Mouse (Mus musculus): Measurements from ENCODE around the gene Tmigd3. TPM values are rescaled to one million over a fixed set of nuclear protein-coding genes. Genes with fewer than 3 reads are reported as not detected.
"Not testable (repeated sequence)": the region's sequence is repeated elsewhere in the genome, so short reads cannot be mapped to it uniquely, and the experiment has no call there.

Tmigd3 gene
- polyA plus RNA-seq, 1 experiment from 2014 or later = 0.25 TPM

DNA sequence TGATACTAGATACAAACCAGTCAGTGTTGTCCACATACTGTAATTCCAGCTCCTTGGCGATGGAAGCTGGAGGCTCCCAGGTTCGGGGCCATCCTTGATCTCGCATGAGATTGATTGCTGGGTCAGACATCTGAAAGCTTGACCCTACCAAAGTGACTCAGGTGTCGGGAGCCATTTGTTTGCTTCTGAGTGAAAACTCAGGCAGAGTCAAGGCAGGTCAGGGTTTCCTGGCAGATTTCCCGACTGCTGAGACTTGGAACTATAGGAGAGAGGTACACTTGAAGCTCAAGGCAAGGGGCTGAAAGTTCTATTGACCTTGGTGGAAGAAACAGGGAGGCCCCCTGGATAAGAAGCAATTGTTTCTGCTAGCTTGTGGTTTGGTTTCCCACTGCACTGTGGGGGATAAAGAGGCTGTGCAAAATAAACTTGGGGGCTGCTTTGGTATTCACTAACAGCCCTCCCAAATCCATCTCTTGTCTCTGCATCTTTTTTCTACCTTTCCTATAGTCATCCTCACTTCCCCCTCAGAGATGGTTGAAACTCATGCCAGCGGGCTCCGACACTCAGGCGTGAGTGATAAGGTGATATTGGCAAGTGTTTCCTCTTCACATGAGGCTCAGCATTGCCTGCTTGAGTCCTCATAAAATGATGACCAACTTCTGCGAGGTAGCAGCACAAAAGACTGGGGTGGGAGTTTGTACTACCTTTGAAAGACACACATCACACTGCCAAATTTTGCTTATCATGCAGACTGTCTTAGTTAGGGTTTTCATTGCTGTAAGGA lies 41.6 kb downstream of the Tmigd3 start:
- Histone ChIP-seq H3K4me2 (ENCODE audit: low read depth, severe bottlenecking) (no peak overlapping the region), H3K27ac (replicated peaks; ENCODE audit: low read depth, low read length) (no peak overlapping the region), H3K27me3 (ENCODE audit: control insufficient read depth, insufficient read depth, low read length) (no peaks in the 10 kb centered on the region), H3K4me1 (ENCODE audit: control insufficient read depth, insufficient read depth, low read length) (no peaks in the 10 kb centered on the region), H3K9me3 (ENCODE audit: control insufficient read depth, low read length) (no peaks in the 10 kb centered on the region), H3K9ac (ENCODE audit: low read length) (no peak overlapping the region), H3K36me3 (ENCODE audit: control insufficient read depth, insufficient read depth, low read length) (no peaks in the 10 kb centered on the region), H3K4me3 (ENCODE audit: low read depth, low read length) (no peak overlapping the region)
- 70% methylated on average over 9 of the region's 9 CpGs for WGBS
- ATAC-seq (ENCODE audit: insufficient number of reproducible peaks, low FRiP score, low TSS enrichment, low read depth) = no peak
- DNase-seq (ENCODE audit: low spot score) = no peak

DNA sequence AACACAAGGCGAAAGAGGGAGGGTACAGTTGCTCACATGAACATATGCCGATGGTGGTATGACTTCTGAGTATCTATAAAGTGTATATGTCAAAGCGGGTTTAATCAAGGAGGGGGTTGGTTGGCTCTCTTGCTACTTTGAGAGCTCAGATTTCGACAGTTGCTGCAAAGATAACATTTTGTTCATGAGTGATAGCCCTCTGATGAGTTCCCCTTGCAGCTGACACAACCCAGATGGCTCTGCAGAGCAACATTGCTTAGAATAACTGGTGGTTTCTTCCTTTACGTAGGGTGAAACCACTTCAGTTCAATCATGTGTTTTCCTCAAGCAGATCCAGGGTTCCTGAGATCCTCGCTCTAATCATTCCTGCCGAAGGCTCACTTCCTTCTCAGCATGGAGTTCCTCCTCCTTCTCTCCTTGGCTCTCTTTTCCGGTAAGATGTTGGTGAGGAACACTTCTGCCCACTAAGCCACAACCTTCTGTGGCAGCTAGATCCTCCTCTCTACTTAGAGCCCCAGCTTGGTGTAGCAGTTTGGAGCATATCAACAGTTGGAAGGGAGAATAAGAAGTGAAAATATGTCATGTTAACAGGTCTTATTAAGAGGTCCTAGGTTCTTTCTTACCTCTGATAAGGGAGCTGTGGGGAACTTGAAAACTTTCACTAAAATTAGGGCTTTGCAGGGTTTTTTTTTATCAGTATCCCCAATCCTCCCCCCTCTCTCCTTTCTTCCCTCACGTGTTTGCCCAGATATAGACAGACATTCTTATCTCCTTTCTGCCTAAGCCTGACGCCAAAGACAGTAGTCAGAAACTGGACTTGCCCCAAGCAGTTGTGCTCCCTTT lies 43.4 kb downstream of the Tmigd3 start:
- no peaks in the 10 kb centered on the region for H3K36me3 ChIP-seq (ENCODE audit: control insufficient read depth, insufficient read depth, low read length)
- no peak overlapping the region for H3K4me3 ChIP-seq (ENCODE audit: low read depth, low read length)
- no peak for DNase-seq (ENCODE audit: low spot score)
- no peak for ATAC-seq (ENCODE audit: insufficient number of reproducible peaks, low FRiP score, low TSS enrichment, low read depth)
- no peaks in the 10 kb centered on the region for H3K9me3 ChIP-seq (ENCODE audit: control insufficient read depth, low read length)
- H3K4me2 ChIP-seq (ENCODE audit: low read depth, severe bottlenecking) = no peak overlapping the region
- no peaks in the 10 kb centered on the region for H3K27me3 ChIP-seq (ENCODE audit: control insufficient read depth, insufficient read depth, low read length)
- H3K9ac ChIP-seq (ENCODE audit: low read length) = no peak overlapping the region
- no peaks in the 10 kb centered on the region for H3K4me1 ChIP-seq (ENCODE audit: control insufficient read depth, insufficient read depth, low read length)
- WGBS = 64% methylated on average over 10 of the region's 10 CpGs
- H3K27ac ChIP-seq (replicated peaks; ENCODE audit: low read depth, low read length) = no peak overlapping the region

DNA sequence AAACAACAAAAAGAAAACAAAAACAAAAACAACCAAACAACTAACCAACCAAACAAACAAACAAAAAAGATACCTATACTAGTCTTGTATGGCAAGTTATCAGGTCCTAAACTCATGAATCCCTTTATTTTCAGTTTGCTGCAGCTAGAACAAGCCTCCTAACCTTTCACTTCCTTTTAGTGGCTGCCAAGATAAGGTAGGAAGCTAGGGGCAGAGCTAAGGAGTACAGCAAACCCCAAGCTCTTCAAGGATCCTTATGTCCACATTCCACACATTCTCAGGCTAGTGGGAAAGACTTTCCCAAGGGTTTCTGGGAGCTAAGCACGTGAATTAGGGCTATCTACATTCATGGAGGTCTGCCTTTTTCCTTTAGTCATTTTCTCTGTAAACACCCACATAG lies 44.6 kb downstream of the Tmigd3 start:
- Histone ChIP-seq H3K9me3 (ENCODE audit: control insufficient read depth, low read length) (no peaks in the 10 kb centered on the region), H3K36me3 (ENCODE audit: control insufficient read depth, insufficient read depth, low read length) (no peaks in the 10 kb centered on the region), H3K9ac (ENCODE audit: low read length) (no peak overlapping the region), H3K4me2 (ENCODE audit: low read depth, severe bottlenecking) (no peak overlapping the region), H3K27me3 (ENCODE audit: control insufficient read depth, insufficient read depth, low read length) (no peaks in the 10 kb centered on the region), H3K4me1 (ENCODE audit: control insufficient read depth, insufficient read depth, low read length) (no peaks in the 10 kb centered on the region), H3K27ac (replicated peaks; ENCODE audit: low read depth, low read length) (no peak overlapping the region), H3K4me3 (ENCODE audit: low read depth, low read length) (no peak overlapping the region)
- DNase-seq (ENCODE audit: low spot score) = no peak
- 42% methylated on average over 1 of the region's 1 CpGs for WGBS
- ATAC-seq (ENCODE audit: insufficient number of reproducible peaks, low FRiP score, low TSS enrichment, low read depth) = no peak

DNA sequence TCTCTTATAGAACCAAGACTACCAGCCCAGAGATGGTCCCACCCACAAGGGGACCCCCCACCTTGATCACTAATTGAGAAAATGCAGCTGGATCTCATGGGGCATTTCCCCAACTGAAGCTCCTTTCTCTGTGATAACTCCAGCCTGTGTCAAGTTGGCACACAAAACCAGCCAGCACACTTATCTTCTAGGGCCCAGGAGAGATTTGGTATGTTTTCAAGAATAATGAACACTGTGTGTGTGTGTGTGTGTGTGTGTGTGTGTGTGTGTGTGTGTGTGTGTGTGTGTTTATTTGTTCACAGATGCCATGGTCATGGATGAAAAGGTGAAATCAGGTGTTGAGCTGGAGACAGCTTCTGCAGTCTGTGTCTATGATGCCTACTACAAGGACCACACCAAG lies 45.8 kb downstream of the Tmigd3 start:
- H3K4me2 ChIP-seq (ENCODE audit: low read depth, severe bottlenecking); H3K36me3 ChIP-seq (ENCODE audit: control insufficient read depth, insufficient read depth, low read length); H3K9me3 ChIP-seq (ENCODE audit: control insufficient read depth, low read length); ATAC-seq (ENCODE audit: insufficient number of reproducible peaks, low FRiP score, low TSS enrichment, low read depth); H3K27ac ChIP-seq (replicated peaks; ENCODE audit: low read depth, low read length); H3K4me3 ChIP-seq (ENCODE audit: low read depth, low read length); H3K9ac ChIP-seq (ENCODE audit: low read length); DNase-seq (ENCODE audit: low spot score); H3K27me3 ChIP-seq (ENCODE audit: control insufficient read depth, insufficient read depth, low read length); H3K4me1 ChIP-seq (ENCODE audit: control insufficient read depth, insufficient read depth, low read length): not testable (repeated sequence)

DNA sequence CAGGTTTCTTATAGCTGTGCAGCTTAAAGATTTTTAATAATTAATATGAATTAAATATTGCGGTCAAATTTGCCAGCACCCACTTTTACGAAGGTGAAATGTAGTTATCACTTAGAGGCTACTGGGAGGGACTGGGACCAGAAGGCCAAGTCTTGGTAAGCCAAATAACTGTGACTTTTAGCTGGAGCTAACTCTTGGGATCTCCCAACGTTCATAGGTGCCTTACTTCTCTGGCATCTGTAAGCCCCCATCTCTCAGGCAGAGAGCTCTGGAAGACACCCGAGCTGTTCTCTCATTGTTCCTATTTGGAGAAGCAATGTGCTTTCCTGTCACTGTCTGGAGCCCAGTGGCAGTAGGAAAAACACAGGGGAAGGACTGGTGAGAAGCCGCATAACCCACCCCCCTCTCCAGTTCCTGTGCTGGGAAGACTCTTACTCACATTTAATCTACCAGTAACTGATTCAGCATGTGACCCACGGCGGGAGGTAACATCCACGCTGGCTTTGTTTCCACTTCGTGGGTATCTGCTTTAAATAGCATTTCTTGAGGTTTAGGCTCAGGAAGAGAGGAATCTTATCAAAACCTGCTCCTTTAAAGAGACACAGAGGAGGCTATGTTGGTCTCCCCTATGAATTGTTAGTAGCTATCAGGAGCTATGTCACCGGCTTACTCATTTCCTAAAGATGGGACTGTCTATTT lies 47.1 kb downstream of the Tmigd3 start:
- Histone ChIP-seq H3K4me1 (ENCODE audit: control insufficient read depth, insufficient read depth, low read length) (no peaks in the 10 kb centered on the region), H3K4me2 (ENCODE audit: low read depth, severe bottlenecking) (no peak overlapping the region), H3K27me3 (ENCODE audit: control insufficient read depth, insufficient read depth, low read length) (no peaks in the 10 kb centered on the region), H3K27ac (replicated peaks; ENCODE audit: low read depth, low read length) (no peak overlapping the region), H3K36me3 (ENCODE audit: control insufficient read depth, insufficient read depth, low read length) (no peaks in the 10 kb centered on the region), H3K9me3 (ENCODE audit: control insufficient read depth, low read length) (no peaks in the 10 kb centered on the region), H3K9ac (ENCODE audit: low read length) (no peak overlapping the region), H3K4me3 (ENCODE audit: low read depth, low read length) (no peak overlapping the region)
- no peak for ATAC-seq (ENCODE audit: insufficient number of reproducible peaks, low FRiP score, low TSS enrichment, low read depth)
- DNase-seq (ENCODE audit: low spot score) = no peak
- WGBS = 70% methylated on average over 10 of the region's 10 CpGs

DNA sequence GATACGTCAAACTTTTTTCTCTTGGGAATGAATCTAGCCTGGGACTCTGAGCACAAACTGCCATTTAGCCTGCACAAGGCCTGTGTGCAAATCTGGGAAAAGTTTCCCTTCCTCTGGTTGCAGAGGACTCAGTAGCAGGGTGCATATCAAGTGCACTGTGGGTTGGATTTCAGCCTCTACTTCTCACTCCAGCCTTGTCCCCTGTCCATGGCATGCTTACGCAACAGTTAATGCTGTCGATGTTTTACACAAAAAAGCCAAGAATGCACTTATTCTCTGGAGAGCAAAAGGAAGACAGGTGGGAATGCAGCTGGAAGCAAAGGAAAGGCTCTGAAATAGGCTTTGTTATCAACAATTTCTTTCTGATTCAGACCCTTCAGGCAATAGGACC lies 47.6 kb downstream of the Tmigd3 start:
- WGBS = 84% methylated on average over 3 of the region's 3 CpGs
- H3K9me3 ChIP-seq (ENCODE audit: control insufficient read depth, low read length) = no peaks in the 10 kb centered on the region
- no peaks in the 10 kb centered on the region for H3K4me1 ChIP-seq (ENCODE audit: control insufficient read depth, insufficient read depth, low read length)
- H3K27ac ChIP-seq (replicated peaks; ENCODE audit: low read depth, low read length) = no peak overlapping the region
- DNase-seq (ENCODE audit: low spot score) = no peak
- H3K4me2 ChIP-seq (ENCODE audit: low read depth, severe bottlenecking) = no peak overlapping the region
- ATAC-seq (ENCODE audit: insufficient number of reproducible peaks, low FRiP score, low TSS enrichment, low read depth) = no peak
- H3K27me3 ChIP-seq (ENCODE audit: control insufficient read depth, insufficient read depth, low read length) = no peaks in the 10 kb centered on the region
- H3K4me3 ChIP-seq (ENCODE audit: low read depth, low read length) = no peak overlapping the region
- H3K9ac ChIP-seq (ENCODE audit: low read length) = no peak overlapping the region
- H3K36me3 ChIP-seq (ENCODE audit: control insufficient read depth, insufficient read depth, low read length) = no peaks in the 10 kb centered on the region

DNA sequence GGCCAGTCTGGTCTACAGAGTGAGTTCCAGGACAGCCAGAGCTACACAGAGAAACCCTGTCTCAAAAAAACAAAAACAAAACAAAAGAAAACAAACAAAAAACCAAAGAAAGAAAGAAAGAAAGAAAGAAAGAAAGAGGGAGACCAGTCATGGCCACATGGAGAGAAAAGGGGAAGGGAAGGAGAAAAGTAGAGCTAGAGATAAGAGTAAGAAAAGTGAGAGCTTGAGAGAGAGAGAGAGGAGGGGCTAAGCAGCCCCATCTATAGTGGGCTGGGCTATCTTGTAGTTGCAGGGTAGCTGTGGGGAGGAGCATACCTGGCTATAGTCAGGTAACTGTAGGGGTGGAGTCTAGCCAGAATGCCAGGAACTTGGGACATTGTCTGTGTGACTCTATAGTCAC lies 50.0 kb downstream of the Tmigd3 start:
- H3K9ac ChIP-seq (ENCODE audit: low read length); H3K9me3 ChIP-seq (ENCODE audit: control insufficient read depth, low read length); ATAC-seq (ENCODE audit: insufficient number of reproducible peaks, low FRiP score, low TSS enrichment, low read depth); DNase-seq (ENCODE audit: low spot score); H3K4me3 ChIP-seq (ENCODE audit: low read depth, low read length); H3K27ac ChIP-seq (replicated peaks; ENCODE audit: low read depth, low read length); H3K4me2 ChIP-seq (ENCODE audit: low read depth, severe bottlenecking); H3K4me1 ChIP-seq (ENCODE audit: control insufficient read depth, insufficient read depth, low read length); H3K36me3 ChIP-seq (ENCODE audit: control insufficient read depth, insufficient read depth, low read length); H3K27me3 ChIP-seq (ENCODE audit: control insufficient read depth, insufficient read depth, low read length): not testable (repeated sequence)

DNA sequence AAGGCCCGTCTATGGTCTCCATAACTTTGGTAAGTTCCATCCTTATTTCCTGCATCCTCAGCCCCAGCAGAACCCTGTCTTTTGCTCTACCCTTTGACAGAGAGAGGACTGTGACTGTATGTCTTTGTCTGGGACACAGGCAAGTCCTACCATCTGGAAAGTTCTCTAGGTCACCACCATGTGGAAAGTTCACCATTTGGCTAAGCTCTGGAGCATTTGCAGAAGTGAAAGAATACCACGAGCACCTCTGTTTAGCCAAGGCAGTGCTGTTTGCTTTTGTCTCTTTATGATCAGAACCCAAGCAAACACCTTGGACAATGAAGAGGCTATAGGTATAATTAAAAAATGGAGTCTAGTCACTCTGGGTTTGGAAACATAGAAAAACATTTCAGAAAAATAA lies 51.3 kb downstream of the Tmigd3 start:
- DNase-seq (ENCODE audit: low spot score) (no peak), ATAC-seq (ENCODE audit: insufficient number of reproducible peaks, low FRiP score, low TSS enrichment, low read depth) (no peak)
- Histone ChIP-seq H3K36me3 (ENCODE audit: control insufficient read depth, insufficient read depth, low read length) (no peaks in the 10 kb centered on the region), H3K4me1 (ENCODE audit: control insufficient read depth, insufficient read depth, low read length) (no peaks in the 10 kb centered on the region), H3K9ac (ENCODE audit: low read length) (no peak overlapping the region), H3K27ac (replicated peaks; ENCODE audit: low read depth, low read length) (no peak overlapping the region), H3K4me2 (ENCODE audit: low read depth, severe bottlenecking) (no peak overlapping the region), H3K9me3 (ENCODE audit: control insufficient read depth, low read length) (no peaks in the 10 kb centered on the region), H3K27me3 (ENCODE audit: control insufficient read depth, insufficient read depth, low read length) (no peaks in the 10 kb centered on the region), H3K4me3 (ENCODE audit: low read depth, low read length) (no peak overlapping the region)
- 82% methylated on average over 2 of the region's 2 CpGs for WGBS
